Mouse (Mus musculus): Measurements from ENCODE around the gene Exosc10.

- TF ChIP-seq ZNF384 (IDR thresholded peaks at IDR 0.05; ENCODE audit: low read depth, low read length) (no peak), HCFC1 (IDR thresholded peaks at IDR 0.05; ENCODE audit: borderline replicate concordance, insufficient read depth, low read length) (no peak), CHD2 (IDR thresholded peaks at IDR 0.05; ENCODE audit: low read depth, low read length) (no peak)
Measured at GRCm38 (mm10) chr4:148619805-148620204, 61.6 kb downstream of the Exosc10 start.
